Mouse (Mus musculus): ENCODE measurements around the gene Vmn2r85.
"Not testable (repeated sequence)": the region's sequence is repeated elsewhere in the genome, so short reads cannot be mapped to it uniquely, and the experiment has no call there.

Gene Vmn2r85

GRCm38 (mm10) chr10:130429603-130430002, at the start of gene Vmn2r85:
Vmn2r85 (minus strand) TSS chr10:130429703.
- not testable (repeated sequence) for DNase-seq (ENCODE audit: low read depth)

- DNase-seq (ENCODE audit: low read depth), result no peak
Observed at GRCm38 (mm10) chr10:130470311-130470760, 40.8 kb upstream of the Vmn2r85 start.

GRCm38 (mm10) chr10:130455950-130456349, 26.4 kb upstream of the Vmn2r85 start, which contains the start of gene Vmn2r86:
Vmn2r86 (minus strand) TSS chr10:130456050.
- not testable (repeated sequence) for DNase-seq (ENCODE audit: low read depth)

DNA sequence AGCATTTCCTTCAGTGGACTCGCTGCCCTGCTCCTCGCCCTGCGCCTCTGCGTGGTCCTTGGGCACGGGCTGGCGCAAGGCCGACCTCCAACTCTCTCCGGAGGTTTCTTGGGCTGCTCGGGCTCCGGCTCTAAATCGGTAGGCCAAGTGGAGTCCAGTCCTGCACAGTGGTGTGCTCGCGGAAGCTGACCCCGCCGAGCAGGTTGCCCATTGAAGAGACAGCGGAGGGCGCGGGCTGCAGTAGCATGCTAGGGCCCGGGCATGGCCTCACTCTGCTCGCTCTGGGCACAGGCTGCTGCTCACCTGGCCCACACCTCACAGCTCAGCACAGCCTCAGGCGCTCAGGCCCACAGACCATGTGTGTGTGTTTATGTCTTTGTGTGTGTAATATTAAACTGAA, 15.3 kb upstream of the Vmn2r85 start:
- DNase-seq (ENCODE audit: low read depth), result no peak

DNA sequence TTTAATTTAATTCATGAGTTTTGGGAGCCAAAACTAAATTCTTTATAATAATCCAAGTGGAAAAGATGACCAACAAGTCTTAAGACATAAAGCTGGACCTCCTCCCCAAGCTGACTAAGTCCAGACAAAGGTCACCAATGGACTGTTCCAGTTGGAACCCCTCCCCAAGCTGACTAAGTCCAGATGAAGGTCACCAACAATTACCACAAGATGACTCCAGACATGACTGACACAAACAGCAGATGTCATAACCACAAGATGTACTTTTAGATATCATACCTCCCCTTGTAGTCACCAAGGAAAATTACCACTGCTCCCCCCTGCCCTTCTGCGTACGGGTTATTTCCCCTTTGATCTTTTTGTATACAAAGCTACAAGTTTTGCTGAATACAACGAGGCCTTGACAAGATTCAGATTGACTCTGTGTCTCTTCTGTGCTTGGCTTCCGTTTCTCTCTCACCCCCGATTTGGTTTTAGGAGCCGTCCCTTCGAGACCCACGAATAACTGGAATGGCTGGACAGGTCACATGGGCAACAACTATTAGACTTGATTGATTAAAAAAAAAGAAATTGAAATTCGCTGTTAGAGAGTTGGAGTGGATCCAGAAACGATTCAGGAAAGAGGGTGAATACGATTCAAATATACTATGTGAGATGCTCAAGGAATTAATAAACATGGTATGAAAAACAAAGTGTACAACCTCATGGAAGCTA, 4.8 kb upstream of the Vmn2r85 start:
- DNase-seq (ENCODE audit: low read depth), result not testable (repeated sequence)

DNA sequence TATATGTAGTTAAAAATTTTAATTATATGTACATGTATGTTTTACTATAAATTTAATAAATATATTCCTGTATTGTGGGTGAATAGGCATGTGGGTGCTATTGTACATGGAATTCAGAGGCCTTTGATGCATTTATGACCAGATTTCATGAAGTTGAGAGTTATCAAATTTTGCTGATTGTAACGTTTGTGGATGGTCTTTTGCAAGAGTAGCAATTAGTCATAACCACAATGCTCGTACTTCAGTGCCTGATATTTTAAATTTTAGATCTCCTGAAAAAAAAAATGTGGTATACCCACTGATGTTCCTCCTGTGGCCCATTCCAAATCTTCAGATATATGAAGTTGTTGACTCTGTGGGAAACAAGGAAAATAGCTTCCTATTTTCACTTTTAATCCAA, 7.1 kb downstream of the Vmn2r85 start:
- DNase-seq (ENCODE audit: low read depth), result not testable (repeated sequence)

DNA sequence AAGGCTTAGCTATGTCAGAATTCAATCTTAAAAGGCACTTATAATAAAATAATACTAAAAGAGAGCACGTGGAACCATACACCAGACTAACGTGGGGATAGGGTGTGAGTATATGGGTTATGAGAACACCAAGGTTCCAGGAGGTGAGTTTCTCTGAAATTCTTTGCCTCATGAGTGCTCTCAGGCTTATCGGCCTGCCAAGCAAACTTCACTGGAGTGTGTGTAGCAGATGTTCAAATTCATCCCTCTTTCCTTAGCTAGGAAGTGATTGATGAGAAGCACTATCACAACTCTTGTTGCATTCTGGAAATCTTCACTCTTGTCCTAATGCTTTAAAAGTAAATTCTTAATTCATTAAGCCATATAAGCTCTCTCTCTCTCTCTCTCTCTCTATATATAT, 9.1 kb downstream of the Vmn2r85 start:
- no peak for DNase-seq (ENCODE audit: low read depth)

GRCm38 (mm10) chr10:130419954-130420353, 9.5 kb downstream of the Vmn2r85 start:
- DNase-seq (ENCODE audit: low read depth), result not testable (repeated sequence)

DNA sequence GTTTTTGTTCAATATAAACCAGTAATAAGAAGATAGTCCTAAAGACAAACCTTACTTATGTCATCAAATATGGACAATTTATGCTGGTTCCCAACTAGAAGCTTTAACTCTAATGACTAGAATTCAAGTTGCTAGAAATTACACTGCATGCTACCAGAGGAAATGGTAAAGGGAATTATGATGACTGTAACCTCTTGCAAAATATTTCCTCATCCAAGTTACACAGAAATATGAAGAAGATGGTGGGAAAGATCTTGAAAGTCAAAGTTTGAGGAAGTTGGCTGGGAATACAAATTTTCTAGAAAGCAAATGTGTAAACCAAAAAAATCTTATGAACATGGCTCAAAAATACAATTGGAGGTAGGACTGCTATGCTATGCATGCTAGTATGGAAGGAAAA, 13.2 kb downstream of the Vmn2r85 start:
- not testable (repeated sequence) for DNase-seq (ENCODE audit: low read depth)

- DNase-seq (ENCODE audit: low read depth), result not testable (repeated sequence)
Observed at GRCm38 (mm10) chr10:130412167-130412698, 17.3 kb downstream of the Vmn2r85 start.

- no peak for DNase-seq (ENCODE audit: low read depth)
Observed at GRCm38 (mm10) chr10:130394232-130394631, 35.3 kb downstream of the Vmn2r85 start, which contains the start of gene Vmn2r84. Vmn2r84 (minus strand) TSS chr10:130394332.

- DNase-seq (ENCODE audit: low read depth), result no peak
Observed at GRCm38 (mm10) chr10:130375145-130375544, 54.4 kb downstream of the Vmn2r85 start.

GRCm38 (mm10) chr10:130372491-130373173, 56.9 kb downstream of the Vmn2r85 start:
- peak; percentile 22 for DNase-seq (ENCODE audit: low read depth)

DNA sequence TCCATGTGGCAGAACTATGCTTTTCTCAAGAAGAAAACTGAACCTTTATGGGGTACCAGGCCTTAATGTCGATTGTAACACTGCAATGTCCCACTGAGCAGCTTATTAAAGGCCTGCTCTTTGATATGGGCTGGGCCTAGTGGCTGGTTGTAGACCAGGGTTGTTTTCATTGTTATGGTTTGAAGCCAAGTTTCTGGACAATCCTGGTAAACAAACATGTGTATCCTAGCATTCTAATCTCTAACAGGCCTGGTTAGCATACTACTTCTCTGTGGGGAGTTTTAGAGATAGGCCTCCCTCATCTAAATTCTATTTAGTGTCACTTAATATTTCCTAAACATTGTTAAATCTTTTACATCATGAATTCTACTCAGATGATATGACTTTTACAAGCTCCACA, 57.9 kb downstream of the Vmn2r85 start:
- DNase-seq (ENCODE audit: low read depth), result no peak

- DNase-seq (ENCODE audit: low read depth), result no peak
Observed at GRCm38 (mm10) chr10:130370005-130370682, 59.4 kb downstream of the Vmn2r85 start.

DNA sequence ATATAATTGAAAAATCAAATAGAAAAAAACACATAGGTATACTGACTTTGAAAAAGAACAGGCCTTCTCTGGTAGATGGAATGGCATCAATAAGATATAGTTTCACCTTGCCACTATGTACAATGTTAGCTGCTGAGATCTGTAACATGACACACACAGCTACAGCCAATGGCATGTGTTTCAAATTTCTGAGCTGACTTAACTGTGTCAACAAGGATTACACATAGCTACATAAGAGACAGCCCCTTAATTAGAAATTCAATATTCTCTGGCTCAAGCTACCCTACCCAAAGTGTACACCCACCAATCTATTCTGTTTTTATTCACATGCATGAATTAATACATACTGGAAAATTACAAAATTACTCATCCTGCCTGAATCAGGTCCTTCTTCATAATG, 61.1 kb downstream of the Vmn2r85 start:
- no peak for DNase-seq (ENCODE audit: low read depth)

- DNase-seq (ENCODE audit: low read depth), result no peak
Observed at GRCm38 (mm10) chr10:130364766-130365165, 64.7 kb downstream of the Vmn2r85 start.

All from c-Kit-positive CD71-positive TER-119-negative erythroid progenitor cells, embryonic 14.5 days (primary cell).